In the genomic region with DNA sequence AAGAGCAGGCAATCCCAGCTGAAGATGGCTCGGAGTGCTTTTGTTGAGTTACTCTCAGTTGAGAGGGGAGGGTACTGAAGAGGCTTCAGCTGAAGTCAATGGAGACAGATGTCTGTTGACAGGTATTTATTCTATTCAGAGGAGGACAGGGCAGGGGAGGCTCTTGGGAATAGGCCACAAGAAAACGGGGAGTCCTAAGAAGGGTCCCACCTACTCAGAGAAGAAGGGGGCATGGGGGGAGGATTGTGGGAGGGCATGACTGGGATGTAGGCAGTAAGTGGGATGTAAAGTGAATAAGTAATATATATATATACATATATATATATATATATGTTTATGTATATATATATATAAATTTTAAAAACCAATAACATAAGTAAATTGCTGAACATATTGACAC, we compare ENCODE assay signal across 15 mouse cellular contexts.
"Had no signal": no experiment of that assay in that cellular context is flagged by ENCODE, and none has a peak within 500 bp of the region (broad histone marks: within the 10 kb centered on the region; RNA-seq: fewer than 3 reads in every experiment).

No protein-coding gene starts in this region.

- ATAC-seq: intestine, postnatal 0 days; liver, embryonic 12.5 days had no signal

- H3K9me3 ChIP-seq: limb, embryonic 10.5 days; limb, embryonic 13.5 days; liver, embryonic 12.5 days; liver, embryonic 15.5 days; lung, embryonic 15.5 days had no signal

- H3K9ac ChIP-seq: limb, embryonic 13.5 days; liver, embryonic 12.5 days; liver, embryonic 15.5 days; lung, embryonic 15.5 days had no signal

- H3K4me1 ChIP-seq: limb, embryonic 10.5 days; limb, embryonic 13.5 days; liver, embryonic 12.5 days; liver, embryonic 15.5 days; lung, embryonic 15.5 days had no signal

- H3K4me2 ChIP-seq: limb, embryonic 13.5 days; liver, embryonic 12.5 days; liver, embryonic 15.5 days; lung, embryonic 15.5 days had no signal

- H3K27ac ChIP-seq: kidney, postnatal 0 days; layer of hippocampus, adult 2 months; limb, embryonic 10.5 days; limb, embryonic 13.5 days; liver, embryonic 12.5 days; liver, embryonic 15.5 days; lung, embryonic 15.5 days; macrophage had no signal

- H3K27me3 ChIP-seq: limb, embryonic 13.5 days; liver, embryonic 12.5 days; liver, embryonic 15.5 days; lung, embryonic 15.5 days had no signal

- DNase-seq: layer of hippocampus, adult 9-11 months; liver; lung, postnatal 14 days; thymus, adult 18-20 months; thymus, postnatal 36 days had no signal

- H3K36me3 ChIP-seq: limb, embryonic 10.5 days; limb, embryonic 13.5 days; liver, embryonic 12.5 days; liver, embryonic 15.5 days; lung, embryonic 15.5 days had no signal

- H3K4me3 ChIP-seq: layer of hippocampus, adult 2 months; limb, embryonic 10.5 days; limb, embryonic 13.5 days; liver, embryonic 12.5 days; liver, embryonic 15.5 days; lung, embryonic 15.5 days; myocyte had no signal
